Mouse (Mus musculus): ENCODE data around the gene Commd3.
A peak's percentile ranks its signal among the peaks of the same experiment; 100 is the strongest.

Gene Commd3

DNA sequence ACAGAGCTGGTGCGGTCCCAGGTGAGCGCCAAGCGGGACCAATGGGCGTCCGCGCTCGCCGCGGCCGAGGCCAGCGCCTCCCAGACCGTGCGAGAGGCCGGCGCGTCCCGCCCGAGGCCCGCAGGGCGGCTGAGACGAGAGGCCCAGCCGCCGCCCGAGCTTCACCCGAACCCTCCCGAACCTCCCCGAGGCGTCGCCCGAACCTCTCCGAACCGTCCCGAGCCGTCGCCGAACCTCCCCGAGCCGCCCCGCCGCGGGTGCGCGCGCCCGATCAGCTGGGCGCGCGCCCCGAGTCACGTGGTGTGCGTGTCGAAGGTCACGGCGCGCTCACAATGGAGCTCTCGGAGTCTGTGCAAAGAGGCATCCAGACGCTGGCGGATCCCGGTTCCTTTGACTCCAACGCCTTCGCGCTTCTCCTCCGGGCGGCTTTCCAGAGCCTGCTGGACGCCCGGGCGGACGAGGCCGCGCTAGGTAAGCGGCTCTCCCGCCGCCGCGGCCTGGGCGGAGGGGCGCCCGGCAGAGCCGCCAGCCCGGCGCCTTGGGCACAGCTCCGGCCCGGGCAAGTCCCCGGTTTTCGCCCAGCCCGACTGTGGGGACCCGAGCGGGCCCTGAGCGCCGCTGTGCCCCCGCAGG, at the start of gene Commd3:
Commd3 (plus strand) TSS at position 252 of the 633 bp plus-strand sequence.
- peak; percentile 98 for DNase-seq

- DNase-seq: no peak
Observed at GRCm38 (mm10) chr2:18623219-18623618, 49.0 kb upstream of the Commd3 start.

DNA sequence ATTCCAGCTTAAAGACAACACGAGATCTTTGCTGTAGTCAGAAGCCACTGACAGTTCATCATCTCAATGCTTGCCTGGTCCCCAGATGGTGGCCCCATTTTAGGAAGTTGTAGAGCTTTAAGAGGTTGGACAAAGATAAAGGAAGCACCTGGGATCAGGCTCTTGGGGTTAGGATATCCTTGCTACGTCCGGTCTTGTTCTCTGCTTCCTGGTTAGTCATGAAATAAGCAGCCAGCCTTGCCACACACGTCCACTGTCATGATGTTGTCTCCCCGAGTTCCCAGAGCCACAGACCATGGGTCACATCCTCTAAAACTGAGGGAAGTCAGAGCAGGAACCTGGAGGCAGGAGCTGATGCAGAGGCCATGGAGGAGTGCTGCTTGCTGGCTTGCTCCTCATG, 41.6 kb upstream of the Commd3 start:
- DNase-seq: no peak

DNA sequence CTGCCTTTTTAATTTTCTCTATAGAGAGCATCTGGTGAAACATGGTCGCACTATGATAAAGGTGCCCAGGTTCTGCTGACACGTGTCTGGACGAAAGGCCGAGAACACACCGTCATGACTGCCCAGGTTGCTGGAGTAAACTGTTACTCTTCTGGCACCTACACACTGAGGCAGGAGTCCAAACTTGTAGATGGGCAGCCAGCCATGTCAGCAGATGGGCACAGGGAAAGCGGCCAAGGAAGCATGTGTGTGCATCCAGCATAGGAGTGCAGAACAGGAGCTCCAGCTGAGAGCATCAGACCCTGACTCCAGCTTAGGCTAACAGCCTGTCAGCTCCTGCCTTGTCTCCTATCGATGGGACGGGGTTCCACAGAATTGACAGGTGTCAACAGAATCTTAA, 37.1 kb upstream of the Commd3 start:
- DNase-seq: peak; percentile 97

GRCm38 (mm10) chr2:18648563-18648962, 23.6 kb upstream of the Commd3 start:
- DNase-seq: no peak

GRCm38 (mm10) chr2:18654821-18655220, 17.4 kb upstream of the Commd3 start:
- no peak for DNase-seq

DNA sequence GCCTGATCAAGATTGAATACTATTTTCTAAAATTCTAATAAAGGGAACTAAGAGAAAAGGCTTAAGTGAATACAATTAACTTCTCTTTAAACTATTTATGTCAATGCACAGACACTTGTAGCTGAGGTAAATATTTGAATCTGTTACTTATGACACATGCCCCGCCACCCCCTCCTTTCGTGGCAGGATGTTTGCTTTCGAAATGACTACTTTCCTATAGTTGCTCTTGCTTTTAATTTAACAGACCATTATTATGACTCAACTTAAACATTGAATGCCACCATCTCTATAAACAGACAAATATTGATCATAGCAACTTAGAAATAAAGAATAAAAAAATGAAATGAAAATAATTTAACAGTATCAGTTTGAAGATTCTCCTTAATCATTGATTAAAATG, 8.2 kb upstream of the Commd3 start:
- DNase-seq: no peak

GRCm38 (mm10) chr2:18671041-18671440, 1.1 kb upstream of the Commd3 start:
- DNase-seq: peak; percentile 29

- no peak for DNase-seq
Observed at GRCm38 (mm10) chr2:18672766-18673164, 581 bp downstream of the Commd3 start.

GRCm38 (mm10) chr2:18673766-18674165, 1.6 kb downstream of the Commd3 start:
- no peak for DNase-seq

GRCm38 (mm10) chr2:18674193-18674902, 2.2 kb downstream of the Commd3 start:
- DNase-seq: no peak

DNA sequence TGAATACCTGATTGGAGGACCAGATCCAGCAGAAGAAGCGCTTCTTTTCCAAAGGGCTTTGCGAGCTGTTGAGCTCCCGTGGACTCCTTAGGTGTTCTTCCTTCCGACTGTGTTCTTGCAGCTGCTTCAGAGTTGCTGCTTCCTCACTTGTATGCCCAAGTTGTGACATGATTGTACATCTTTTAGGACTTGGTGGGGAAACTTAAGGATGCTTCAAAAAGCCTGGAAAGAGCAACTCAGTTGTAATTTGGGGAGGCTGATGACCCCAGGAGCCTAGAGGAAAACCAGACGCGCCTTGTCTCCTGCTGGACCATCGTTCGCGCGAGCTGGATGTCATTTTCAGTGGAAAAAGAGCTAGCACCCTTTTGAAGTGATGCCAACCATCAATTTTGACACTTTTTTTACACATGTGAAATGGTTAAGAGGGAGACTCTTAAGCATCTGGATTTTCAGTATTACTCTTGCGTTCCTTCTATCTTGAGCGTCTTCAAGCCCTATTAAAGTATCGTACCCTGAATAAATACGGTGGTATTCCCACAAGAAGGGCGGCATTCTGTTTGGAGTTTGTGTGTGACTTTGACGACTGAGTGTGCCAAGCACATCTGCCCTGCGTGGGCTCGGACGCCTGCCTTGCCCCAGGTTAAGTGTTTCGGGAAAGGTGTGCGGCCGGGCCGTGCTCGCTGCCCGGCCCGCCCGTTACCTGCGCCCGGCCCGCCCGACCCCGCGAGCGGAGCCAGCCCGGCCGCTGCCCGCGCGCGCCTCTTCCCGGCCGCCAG, 3.7 kb downstream of the Commd3 start:
- peak; percentile 57 for DNase-seq

DNA sequence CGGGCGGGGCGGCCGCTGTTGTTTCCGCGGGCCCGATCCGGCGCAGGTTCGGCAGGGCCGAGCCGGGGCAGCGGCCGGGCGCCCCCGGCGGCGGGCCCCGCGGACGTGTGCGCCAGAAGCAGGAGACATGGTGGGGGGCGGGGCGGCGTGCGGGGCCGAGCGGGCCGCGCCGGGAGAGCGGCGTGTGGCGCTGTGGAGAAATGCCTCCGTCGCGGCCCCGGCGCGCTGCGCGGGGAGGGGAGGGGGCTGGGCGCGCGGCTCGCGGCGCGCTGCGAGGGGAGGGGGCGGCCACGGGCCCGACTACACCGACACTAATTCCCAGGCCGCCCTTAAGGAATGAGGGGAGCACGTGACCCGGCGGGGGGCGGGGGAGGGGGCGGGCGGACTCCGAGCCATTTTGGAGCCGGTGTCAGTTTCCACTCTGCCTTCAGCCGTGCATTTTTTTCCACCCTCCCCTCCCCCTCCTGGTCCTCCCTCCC, 4.3 kb downstream of the Commd3 start:
- peak; percentile 81 for DNase-seq

DNA sequence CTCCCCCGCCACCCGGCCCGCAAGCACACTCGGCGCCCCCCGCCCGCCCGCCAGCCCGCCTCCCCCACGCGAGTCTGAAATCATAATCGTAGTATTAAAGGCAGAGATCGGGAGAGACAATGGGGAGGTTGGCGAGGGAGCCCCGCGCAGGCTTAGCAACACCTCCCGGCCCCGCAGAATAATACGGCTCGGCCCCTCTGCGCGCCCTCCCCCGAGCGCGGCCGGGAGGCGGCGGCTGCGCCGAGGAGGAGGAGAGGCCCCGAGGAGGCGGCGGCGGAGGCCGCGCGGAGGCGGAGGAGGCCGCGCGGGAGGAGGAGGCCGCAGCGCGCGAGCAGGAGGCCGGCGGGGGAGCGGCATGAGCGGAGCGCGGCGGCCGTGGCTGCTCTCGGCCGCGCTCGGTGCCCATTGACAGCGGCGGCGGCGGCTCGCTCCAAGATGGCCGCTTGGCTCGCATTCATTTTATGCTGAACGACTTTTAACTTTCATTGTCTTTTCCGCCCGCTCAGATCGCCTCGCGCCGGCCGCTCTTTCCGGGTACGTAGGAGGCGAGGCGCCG, 4.8 kb downstream of the Commd3 start, which contains the start of gene Bmi1:
Bmi1 (plus strand) TSS at position 83 of the 556 bp plus-strand sequence.
- peak; percentile 87 for DNase-seq

GRCm38 (mm10) chr2:18677631-18678471, 5.7 kb downstream of the Commd3 start:
- DNase-seq: peak; percentile 72

DNA sequence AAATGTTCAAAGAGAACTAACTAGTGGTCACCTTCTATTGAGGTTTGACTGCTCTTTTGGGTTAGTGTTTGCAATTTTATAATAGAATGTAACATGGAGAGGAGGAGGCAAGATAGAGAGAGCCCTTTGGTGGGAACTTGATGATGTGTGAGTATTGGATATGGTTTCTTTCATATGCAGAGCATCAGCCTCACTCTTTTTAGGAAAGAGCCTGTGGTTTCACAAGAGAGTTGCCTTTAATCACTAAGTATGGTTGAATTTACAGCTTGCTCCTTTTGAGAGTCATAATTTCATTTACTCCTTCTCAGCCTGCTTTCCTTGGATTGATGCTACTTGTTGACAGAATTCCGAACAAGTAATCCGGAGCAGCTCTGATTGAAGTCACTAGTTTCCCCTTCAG, 7.5 kb downstream of the Commd3 start:
- no peak for DNase-seq

- DNase-seq: no peak
Observed at GRCm38 (mm10) chr2:18680501-18680900, 8.3 kb downstream of the Commd3 start.

GRCm38 (mm10) chr2:18680961-18681360, 8.8 kb downstream of the Commd3 start:
- peak; percentile 42 for DNase-seq

GRCm38 (mm10) chr2:18684062-18684461, 11.9 kb downstream of the Commd3 start:
- no peak for DNase-seq

GRCm38 (mm10) chr2:18686386-18686785, 14.2 kb downstream of the Commd3 start:
- DNase-seq: no peak

DNA sequence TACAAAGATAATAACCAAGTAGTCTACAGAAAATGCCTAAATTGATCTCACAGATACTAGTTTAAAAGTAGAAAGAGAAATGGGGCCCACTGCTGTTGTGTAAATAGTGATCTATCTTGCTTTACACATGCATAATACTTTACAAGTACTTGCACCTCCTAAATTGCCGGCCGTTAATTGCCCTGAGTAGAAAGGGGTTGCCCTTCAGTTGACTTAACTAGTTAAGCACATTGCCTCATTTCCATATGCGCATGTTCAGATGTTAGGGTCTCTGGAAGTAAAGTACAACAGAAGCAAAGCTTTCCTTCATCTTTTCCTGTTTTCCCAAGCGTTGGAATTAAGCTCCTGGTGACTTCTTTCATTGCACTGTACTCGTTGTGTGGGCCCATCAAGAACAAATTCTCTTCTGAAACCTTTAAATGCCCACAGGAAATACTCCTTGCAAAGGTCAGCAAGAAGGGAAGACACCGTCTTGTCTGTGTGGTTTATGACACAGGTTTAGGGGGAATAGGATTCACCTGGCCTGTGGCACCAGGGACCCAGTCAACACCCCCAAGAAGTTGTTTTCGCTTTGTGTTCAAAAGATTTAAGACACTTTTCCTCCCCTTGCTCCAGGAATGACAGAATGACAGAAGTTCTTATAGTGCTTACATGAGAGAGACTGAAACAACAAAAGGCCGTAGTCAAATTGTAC, 14.8 kb downstream of the Commd3 start:
- DNase-seq: no peak
